Mouse (Mus musculus) right cerebral cortex, postnatal 36 days (tissue): ENCODE measurements at regions not wholly inside any gene's neighbourhood (a gene's known extent, or its start where the extent isn't known, plus 50 kb on each side); places are given as distances from the start of the nearest gene placed in this dataset.
A peak's percentile ranks its signal among the peaks of the same experiment; 100 is the strongest.

Source experiments
- DNase-seq, 2 experiments: peaks; one replicate each; pipeline ENCODE4 v3.0.0; 2022; ENCODE audit warnings: low spot score in 2 of 2, mixed read lengths in 1 of 2

GRCm38 (mm10) chr17:75716458-75716857, 164.7 kb upstream of the Fam98a start:
- no peak for DNase-seq

DNA sequence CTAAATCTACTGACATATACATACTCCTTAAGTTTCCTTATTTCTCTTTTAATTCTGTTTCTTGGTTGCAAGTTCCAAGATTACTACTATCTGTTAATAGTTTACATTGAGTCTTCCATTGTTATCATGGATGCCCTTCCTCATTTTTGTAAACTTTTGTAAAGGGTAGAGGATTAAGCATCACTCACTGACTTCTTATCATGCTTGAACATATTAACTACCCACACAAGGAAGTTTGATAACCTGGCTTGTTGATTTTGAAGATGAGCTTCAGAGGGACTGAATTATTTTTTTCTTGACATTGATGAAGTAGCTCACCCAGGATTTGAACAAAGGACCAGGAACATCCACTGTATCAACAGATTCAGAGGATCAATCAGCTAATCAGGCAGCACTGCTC, 162.8 kb upstream of the Fam98a start:
- DNase-seq, result no peak

GRCm38 (mm10) chr17:75714059-75714458, 162.3 kb upstream of the Fam98a start:
- DNase-seq, result no peak

GRCm38 (mm10) chr17:75707687-75708086, 155.9 kb upstream of the Fam98a start:
- DNase-seq, result peak in 1 of 2 experiments; percentile 1

DNA sequence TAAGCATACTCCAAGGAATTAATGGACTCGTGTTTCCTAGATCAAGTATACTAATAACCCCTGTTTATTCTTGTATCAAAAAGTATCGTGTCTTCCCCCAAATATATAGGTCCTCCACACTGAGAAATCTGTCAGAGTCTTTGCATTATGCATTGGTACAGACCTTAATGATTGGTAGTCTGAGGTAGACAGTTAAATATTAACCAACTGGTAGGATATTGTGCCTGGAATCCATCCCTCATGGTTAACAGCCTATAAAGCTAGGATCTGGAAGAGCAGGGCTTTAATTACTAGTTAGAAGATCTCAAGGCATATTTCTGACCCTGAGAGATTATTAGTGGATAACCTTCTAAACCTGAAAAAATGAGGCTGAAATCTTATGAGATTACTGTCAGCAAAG, 153.6 kb upstream of the Fam98a start:
- no peak for DNase-seq

DNA sequence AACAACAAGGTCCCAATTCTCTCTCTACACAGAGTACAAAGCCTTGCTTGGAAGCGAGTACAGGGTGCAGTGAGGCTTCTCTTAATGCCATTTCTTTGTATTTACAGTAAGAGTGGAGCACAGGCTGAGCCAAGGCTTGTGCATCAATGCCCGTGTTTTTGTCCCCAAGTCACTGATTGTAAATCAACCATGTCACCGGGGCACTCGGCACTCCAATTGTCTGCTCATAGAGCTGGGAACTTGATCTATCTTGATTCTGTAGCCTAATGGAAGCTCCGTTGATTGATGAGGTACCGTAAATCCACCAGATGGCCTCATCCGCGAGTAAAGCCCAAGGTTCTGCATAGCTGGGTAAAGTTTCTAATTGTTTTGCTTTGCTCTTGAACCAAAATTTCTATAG, 152.1 kb upstream of the Fam98a start:
- DNase-seq, result no peak

GRCm38 (mm10) chr17:75696729-75697103, 145.0 kb upstream of the Fam98a start:
- no peak for DNase-seq

DNA sequence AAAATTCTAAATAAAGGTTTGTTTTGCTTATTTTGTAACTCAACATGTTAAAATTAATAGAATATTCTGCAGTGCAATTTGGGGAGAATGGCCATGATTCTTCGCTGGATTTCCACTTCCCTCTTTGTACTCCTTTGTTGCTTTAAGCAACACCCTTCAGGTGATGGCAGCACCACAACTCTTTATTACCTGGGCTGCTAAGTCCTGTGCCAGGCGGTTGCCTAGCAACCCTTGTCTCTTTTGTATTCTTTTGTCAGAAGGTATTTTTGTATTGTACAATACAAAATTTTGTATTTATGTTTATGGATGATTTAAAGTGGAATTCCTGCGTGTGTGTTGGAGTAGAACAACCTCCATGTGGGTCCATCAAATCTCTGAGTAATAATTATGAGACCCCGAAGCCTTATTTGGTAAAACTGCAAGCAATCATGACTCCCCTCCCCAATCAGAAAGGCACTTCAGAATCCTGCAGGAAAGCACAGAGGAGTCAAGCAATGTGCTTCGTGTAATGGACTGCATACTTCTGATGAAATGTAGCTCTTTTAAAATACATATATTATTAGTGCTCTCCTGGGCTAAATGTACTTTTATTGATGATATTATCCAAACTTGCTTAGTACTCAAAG, 144.5 kb upstream of the Fam98a start:
- DNase-seq, result no peak

DNA sequence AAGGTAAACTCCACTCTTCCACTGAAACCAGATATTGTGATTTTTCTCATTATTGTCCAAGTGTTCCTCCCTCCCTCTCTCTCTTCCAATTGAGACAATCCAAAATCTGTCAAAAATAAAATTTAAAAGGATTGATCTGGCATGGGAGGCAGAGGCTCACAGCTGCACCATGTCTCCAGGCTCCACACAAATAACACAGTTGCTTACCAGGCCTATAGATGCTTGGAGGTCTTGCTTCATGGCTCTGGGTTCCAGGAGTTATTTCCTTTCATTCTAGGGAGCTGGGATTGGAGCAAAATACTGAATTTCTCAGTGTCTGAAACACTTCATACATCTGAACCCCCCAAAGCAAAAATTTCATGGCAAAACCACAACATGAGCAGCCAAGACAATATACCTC, 134.2 kb upstream of the Fam98a start:
- no peak for DNase-seq

- no peak for DNase-seq
Observed at GRCm38 (mm10) chr17:75646982-75647381, 95.2 kb upstream of the Fam98a start.

DNA sequence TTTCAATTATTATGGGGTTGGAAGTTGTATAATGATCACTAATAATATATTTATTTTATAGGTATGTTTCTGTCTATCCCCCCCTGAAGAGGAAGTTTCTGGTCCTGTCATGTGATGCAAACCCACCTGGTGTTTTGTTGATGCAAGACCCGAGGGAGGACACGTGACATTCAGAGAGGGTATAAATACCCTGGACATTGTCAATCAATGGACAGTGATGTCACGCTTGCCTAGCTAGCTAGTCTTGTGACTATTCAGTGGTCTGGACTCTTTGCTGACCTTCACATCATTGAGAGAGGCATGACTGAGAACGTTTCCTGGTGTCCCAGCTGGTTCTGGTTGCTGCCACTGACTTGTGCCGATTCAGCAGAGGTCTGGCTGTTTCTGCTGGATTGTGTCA, 93.0 kb upstream of the Fam98a start:
- no peak for DNase-seq

GRCm38 (mm10) chr17:75642311-75642710, 90.6 kb upstream of the Fam98a start:
- DNase-seq, result no peak

GRCm38 (mm10) chr17:75641010-75641498, 89.3 kb upstream of the Fam98a start:
- no peak for DNase-seq

DNA sequence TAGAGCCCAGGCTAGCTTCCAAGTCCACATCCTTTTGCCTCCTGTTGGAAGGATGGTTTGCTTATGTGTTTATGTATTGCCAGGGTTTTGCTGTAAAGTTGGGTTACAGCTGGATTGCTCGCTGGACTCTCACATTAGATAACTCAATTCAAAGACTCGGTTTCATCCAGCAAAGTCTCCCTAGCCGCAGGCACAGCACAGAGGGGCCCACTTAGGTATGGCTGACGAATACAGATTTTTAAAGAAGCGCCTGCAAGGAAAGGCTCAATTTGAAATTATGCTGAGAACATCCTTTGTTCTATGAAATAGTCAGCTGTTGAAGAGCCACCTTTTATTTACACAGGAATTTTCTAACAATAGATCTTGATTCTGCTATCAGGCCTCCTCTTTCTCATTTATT, 88.8 kb upstream of the Fam98a start:
- DNase-seq, result no peak

- peak in 1 of 2 experiments; percentile 5 for DNase-seq
Observed at GRCm38 (mm10) chr17:75629857-75630256, 78.1 kb upstream of the Fam98a start.

DNA sequence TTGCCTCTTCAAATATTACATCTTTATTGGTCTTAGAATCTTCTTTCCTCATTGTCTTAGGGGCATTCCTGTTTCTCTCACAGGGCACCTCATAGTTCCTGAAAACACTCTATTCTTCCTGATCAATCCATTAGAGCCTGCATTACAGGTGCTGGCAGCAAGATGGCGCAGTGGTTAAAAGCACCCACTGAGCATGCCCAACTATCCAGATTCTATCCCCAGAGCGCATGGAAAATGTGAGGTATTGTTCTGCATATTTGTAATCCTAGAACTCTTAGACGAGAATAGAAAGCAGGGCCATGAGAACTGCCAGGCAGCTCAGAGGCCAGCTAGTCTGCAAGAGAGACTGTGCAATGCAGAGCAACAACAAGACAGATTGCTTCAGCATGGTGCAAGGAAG, 67.7 kb upstream of the Fam98a start:
- no peak for DNase-seq

DNA sequence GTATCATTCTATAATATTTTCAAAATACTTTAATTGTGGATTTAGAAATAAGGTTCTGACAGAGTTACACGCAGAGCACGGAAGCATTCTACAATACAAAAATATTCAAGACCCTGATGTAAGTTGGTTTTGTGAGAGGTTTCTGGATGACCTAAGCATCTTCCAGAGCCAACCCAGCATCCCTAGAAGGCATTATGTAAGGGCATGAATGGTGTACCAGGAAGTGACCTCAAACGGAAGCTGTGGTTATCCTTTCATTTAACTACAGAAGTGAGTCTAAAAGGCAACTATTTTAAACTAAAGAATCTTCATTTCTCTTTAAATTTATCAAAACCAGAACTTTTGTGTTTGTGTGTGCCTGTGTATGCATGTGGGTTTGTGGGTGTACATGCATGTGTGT, 66.8 kb upstream of the Fam98a start:
- DNase-seq, result no peak

- DNase-seq, result no peak
Observed at GRCm38 (mm10) chr17:75617280-75617679, 65.5 kb upstream of the Fam98a start.

DNA sequence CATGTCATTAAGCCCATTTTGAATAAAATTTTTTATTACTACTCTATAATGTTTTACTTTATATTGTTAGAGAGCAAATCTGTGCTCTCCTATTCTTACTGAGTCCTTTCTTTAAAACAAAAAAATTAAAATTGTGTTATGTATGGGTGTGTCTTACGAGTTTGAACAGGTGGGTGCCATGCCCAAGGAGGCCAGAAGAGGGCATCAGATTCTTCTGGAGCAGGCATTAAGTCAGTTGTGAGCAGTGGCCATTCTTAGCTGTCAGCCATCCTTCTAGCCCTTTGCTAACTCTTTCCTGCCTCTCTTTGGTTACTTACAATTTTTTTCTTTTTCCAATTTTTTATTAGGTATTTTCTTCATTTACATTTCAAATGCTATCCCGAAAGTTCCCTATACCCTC, 63.6 kb upstream of the Fam98a start:
- DNase-seq, result no peak

- no peak for DNase-seq
Observed at GRCm38 (mm10) chr17:75603417-75604086, 51.8 kb upstream of the Fam98a start.
